Mouse (Mus musculus) right cerebral cortex, adult 18-20 months (tissue): ENCODE data around the gene Ccdc84.
A peak's percentile ranks its signal among the peaks of the same experiment; 100 is the strongest.

Experiments
- DNase-seq: peaks from one replicate; pipeline ENCODE4 v3.0.0; 2022; ENCODE audit warnings: mixed read lengths

Ccdc84 gene

GRCm38 (mm10) chr9:44361190-44361917 lies 57.0 kb downstream of the Ccdc84 start, which contains the start of gene Vps11:
Vps11 (minus strand) TSS chr9:44361670.
- DNase-seq, result peak; percentile 93
